Mouse (Mus musculus): ENCODE data around the gene Olfr360.
"Not testable (repeated sequence)": the region's sequence is repeated elsewhere in the genome, so short reads cannot be mapped to it uniquely, and the experiment has no call there.

The Olfr360 gene

DNA sequence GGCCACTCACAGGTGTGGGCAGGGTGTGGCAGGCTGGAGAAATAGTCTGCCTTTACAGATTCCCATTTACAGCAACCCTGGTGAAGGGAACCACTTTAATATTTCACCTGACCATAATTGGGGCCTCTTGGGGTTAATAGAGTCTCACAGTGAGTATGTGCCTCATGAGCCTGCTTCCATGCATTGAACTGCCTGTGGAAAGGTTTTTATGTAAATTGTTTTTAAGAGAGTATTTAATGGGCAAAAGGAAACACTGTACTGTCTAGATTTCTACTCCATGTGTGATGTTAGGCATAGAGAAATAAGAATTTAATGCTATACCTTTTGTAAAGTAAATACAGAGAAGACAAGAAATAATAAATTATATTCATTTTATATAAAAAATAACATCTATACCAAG lies at the start of gene Olfr360:
Olfr360 (plus strand) TSS at position 301 of the 400 bp plus-strand sequence.
- DNase-seq, result no peak

- DNase-seq, result not testable (repeated sequence)
Measured at GRCm38 (mm10) chr2:37089190-37089589, 23.6 kb downstream of the Olfr360 start, which contains the start of gene Olfr361. Olfr361 (minus strand) TSS chr2:37089290.

GRCm38 (mm10) chr2:37117810-37118209 lies 52.3 kb downstream of the Olfr360 start, which contains the start of gene Olfr362:
Olfr362 (minus strand) TSS chr2:37117910.
- no peak for DNase-seq
